Mouse (Mus musculus): Measurements from ENCODE around the gene Extl2. TPM values are rescaled to one million over a fixed set of nuclear protein-coding genes. Genes with fewer than 3 reads are reported as not detected.

Extl2 gene
- polyA plus RNA-seq, 1 experiment from 2014 or later = 20.2 TPM

DNA sequence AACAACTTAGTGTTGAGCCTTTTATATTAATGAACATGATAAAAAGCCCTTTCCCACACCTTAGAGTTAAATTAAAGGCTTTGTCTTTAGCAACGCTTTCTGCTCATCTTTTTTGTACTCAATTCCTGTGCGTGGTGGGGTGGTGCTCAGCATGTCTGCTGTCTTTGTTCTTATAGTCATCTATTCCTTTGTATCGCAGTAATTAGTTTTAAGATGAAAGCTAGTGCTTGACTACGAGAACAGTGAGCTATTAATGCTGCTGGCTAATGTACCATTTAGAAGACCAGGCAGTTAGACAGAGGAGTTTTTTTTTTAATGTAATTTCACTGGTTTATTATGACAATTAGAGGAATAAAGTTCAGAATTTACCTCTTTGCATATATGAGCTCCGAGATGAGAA, 53.1 kb downstream of the Extl2 start:
- no peaks in the 10 kb centered on the region for H3K36me3 ChIP-seq (replicated peaks)
- no peaks in the 10 kb centered on the region for H3K27me3 ChIP-seq (ENCODE audit: poor library complexity, severe bottlenecking)
- WGBS = 69% methylated on average over 5 of the region's 5 CpGs
- no peak overlapping the region for H3K4me3 ChIP-seq
- H3K4me1 ChIP-seq = 0 out of 2 replicates have a peak, but pooled peaks cover 6% of the 10 kb centered on the region
- H3K27ac ChIP-seq = no peak overlapping the region
- DNase-seq (ENCODE audit: extremely low spot score, low spot score) = no peak
- H3K9me3 ChIP-seq = no peaks in the 10 kb centered on the region

DNA sequence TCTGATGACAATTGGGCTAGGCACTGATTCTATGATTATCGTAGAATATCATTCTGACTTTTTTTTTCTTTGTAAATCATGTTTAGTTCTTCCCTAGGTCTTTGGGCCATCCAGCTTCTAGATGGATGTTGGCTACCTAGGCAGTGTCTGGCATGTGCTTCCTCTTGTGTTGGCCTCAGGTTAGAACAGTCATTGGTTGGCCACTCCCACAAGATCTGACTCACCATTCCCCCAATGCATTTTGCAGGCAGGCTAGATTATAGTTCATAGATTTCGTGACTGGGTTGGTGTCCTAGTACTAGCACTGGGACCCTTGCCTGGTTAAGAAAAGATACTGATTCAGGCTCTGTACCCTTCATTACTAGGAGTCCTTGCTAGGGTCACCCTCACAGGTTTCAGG, 54.9 kb downstream of the Extl2 start:
- Histone ChIP-seq H3K4me1 (0 out of 2 replicates have a peak, but pooled peaks cover 5% of the 10 kb centered on the region), H3K4me3 (no peak overlapping the region), H3K9me3 (no peaks in the 10 kb centered on the region), H3K27me3 (ENCODE audit: poor library complexity, severe bottlenecking) (no peaks in the 10 kb centered on the region), H3K27ac (no peak overlapping the region), H3K36me3 (replicated peaks) (no peaks in the 10 kb centered on the region)
- 89% methylated on average over 2 of the region's 2 CpGs for WGBS
- no peak for DNase-seq (ENCODE audit: extremely low spot score, low spot score)

DNA sequence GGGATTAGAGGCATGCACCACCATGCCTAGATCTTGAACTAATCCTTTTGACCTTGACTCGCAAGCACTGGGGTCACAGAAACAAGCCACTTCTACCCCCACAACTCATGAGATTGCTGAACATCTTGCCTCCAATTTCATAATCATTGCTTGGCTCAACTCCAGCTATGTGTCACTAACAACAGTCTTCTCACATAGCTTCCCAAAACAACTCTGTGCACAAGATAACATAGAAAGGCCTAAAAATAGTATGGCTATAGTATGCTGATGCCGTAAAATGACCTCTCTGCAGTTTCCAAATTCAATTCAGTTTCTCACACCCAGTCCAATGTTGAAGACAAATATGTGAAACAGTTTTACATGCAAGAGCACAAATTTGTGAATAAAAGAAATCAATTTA, 65.3 kb downstream of the Extl2 start:
- Histone ChIP-seq H3K4me3 (no peak overlapping the region), H3K9me3 (no peaks in the 10 kb centered on the region), H3K36me3 (replicated peaks) (no peaks in the 10 kb centered on the region), H3K27me3 (ENCODE audit: poor library complexity, severe bottlenecking) (no peaks in the 10 kb centered on the region), H3K4me1 (no peaks in the 10 kb centered on the region), H3K27ac (no peak overlapping the region)
- no peak for DNase-seq (ENCODE audit: extremely low spot score, low spot score)
- WGBS = 87% methylated on average over 2 of the region's 2 CpGs

DNA sequence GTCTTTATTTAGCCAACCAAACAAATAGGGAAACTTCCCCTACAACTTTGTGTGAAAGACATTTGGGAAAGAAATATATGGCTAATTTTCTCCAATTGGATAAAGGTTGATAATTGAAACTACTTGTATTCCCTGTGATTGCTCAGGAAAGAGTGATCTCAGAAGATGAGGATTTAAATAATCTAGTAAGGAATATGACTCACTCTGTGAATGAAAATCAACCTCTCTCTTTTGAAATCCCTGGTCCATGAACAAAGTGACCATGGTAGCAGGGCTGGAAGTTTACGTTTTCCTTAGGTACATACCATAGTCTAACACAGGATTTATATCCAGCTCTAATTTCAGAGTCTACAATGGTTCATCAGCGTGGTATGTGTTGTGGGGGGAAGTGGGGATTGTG, 69.5 kb downstream of the Extl2 start:
- H3K27ac ChIP-seq = no peak overlapping the region
- no peaks in the 10 kb centered on the region for H3K9me3 ChIP-seq
- WGBS = 90% methylated on average over 2 of the region's 2 CpGs
- H3K4me3 ChIP-seq = no peak overlapping the region
- no peak for DNase-seq (ENCODE audit: extremely low spot score, low spot score)
- no peaks in the 10 kb centered on the region for H3K27me3 ChIP-seq (ENCODE audit: poor library complexity, severe bottlenecking)
- no peaks in the 10 kb centered on the region for H3K4me1 ChIP-seq
- H3K36me3 ChIP-seq (replicated peaks) = no peaks in the 10 kb centered on the region

DNA sequence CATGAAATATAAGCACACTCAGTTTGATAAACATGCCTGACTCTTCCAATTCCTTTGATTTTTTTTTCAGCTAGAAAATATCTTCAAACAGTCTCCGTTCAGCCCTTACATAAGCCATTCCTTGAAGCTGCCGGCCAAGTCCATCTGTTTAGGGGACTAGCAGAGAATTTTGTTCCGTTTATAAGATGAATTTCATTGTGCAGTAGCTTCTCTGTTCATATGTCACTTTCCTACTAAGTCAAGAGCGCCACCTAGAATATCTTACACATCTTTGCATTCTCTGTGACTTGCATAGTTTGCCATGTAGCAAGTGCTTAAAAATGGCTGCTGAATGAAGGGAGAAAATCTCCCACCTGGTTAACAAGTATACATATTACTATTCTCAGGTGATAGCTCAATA, 71.2 kb downstream of the Extl2 start:
- Histone ChIP-seq H3K36me3 (replicated peaks) (no peaks in the 10 kb centered on the region), H3K27me3 (ENCODE audit: poor library complexity, severe bottlenecking) (no peaks in the 10 kb centered on the region), H3K27ac (no peak overlapping the region), H3K4me3 (no peak overlapping the region), H3K9me3 (no peaks in the 10 kb centered on the region), H3K4me1 (no peaks in the 10 kb centered on the region)
- WGBS = 85% methylated on average over 4 of the region's 4 CpGs
- no peak for DNase-seq (ENCODE audit: extremely low spot score, low spot score)

Small RNA genes within 50 kb of the gene (microRNA-seq; reads per million reads assigned to microRNA genes)
- gene Mir669n = not detected

Other genes starting within 250 kb of the Extl2 start
- gene Dph5, start 119.6 kb upstream of the Extl2 start, polyA plus RNA-seq (2016; fragmentation: Nextera tagmentation; extraction: Ambion mirVana) = 35.1 and 36.4 TPM in 2 replicates
- gene Slc30a7, start 56 bp upstream of the Extl2 start, polyA plus RNA-seq (2016; fragmentation: Nextera tagmentation; extraction: Ambion mirVana) = 24.4 and 26.3 TPM in 2 replicates
- 20.6 and 24.6 TPM in 2 replicates for gene Vcam1, start 122.2 kb downstream of the Extl2 start, polyA plus RNA-seq (2016; fragmentation: Nextera tagmentation; extraction: Ambion mirVana)
- gene Gpr88, start 246.0 kb downstream of the Extl2 start, polyA plus RNA-seq (2016; fragmentation: Nextera tagmentation; extraction: Ambion mirVana) = not detected in 2 replicates

Measured in forebrain, embryonic 10.5 days (tissue).